In genomic region chr5:141197278-141197677, GRCm38 (mm10) we compare ENCODE assay signal across 14 mouse cellular contexts. TPM values are rescaled to one million over a fixed set of nuclear protein-coding genes. Genes with fewer than 3 reads are reported as not detected.
DNase-seq lines count a peak whose midpoint lies in the region; ATAC-seq lines count a peak whose summit lies in the region.
"Had no signal": no experiment of that assay in that cellular context is flagged by ENCODE, and none has a peak within 500 bp of the region (broad histone marks: within the 10 kb centered on the region; RNA-seq: fewer than 3 reads in every experiment).

No protein-coding gene starts in this region.

- peaks cover 10% of the 10 kb centered on the region for H3K4me1 ChIP-seq in hindbrain, embryonic 14.5 days (replicated peaks; ENCODE audit: control insufficient read depth, insufficient read depth, low read length)
- H3K4me1 ChIP-seq in hindbrain, embryonic 11.5 days (replicated peaks; ENCODE audit: control insufficient read depth, insufficient read depth, low read length), result no peaks in the 10 kb centered on the region
- peaks cover 14% of the 10 kb centered on the region for H3K4me1 ChIP-seq in neural tube, embryonic 12.5 days
- peaks cover 18% of the 10 kb centered on the region for H3K4me1 ChIP-seq in limb, embryonic 13.5 days
- peaks cover 8% of the 10 kb centered on the region for H3K4me1 ChIP-seq in stomach, embryonic 16.5 days (ENCODE audit: control insufficient read depth, insufficient read depth, low read length)
- H3K4me1 ChIP-seq: liver, embryonic 13.5 days had no signal

- H3K27ac ChIP-seq in hindbrain, embryonic 14.5 days, result 0 out of 2 replicates have a peak overlapping the region, but pooled peaks have one; percentile 20
- H3K27ac ChIP-seq in hindbrain, embryonic 11.5 days (ENCODE audit: low read depth, low read length), result no peak overlapping the region
- H3K27ac ChIP-seq in neural tube, embryonic 12.5 days, result no peak overlapping the region
- H3K27ac ChIP-seq in limb, embryonic 13.5 days, result no peak overlapping the region; the same call in 1 of the 2 replicates
- no peak overlapping the region for H3K27ac ChIP-seq in stomach, embryonic 16.5 days (ENCODE audit: low read length)
- H3K27ac ChIP-seq: liver, embryonic 13.5 days had no signal

- DNase-seq in hindbrain, embryonic 14.5 days (ENCODE audit: low spot score), result no peak
- DNase-seq in hindbrain, embryonic 11.5 days (ENCODE audit: low spot score), result no peak
- no peak for DNase-seq in neural tube, embryonic 10.5 days (ENCODE audit: extremely low spot score, low spot score)
- DNase-seq in frontal cortex, postnatal 25 days (ENCODE audit: low spot score in 2 of 2), result no peak
- DNase-seq: cerebellum, adult 9-11 months; heart, adult 18-20 months; kidney, postnatal 14 days; liver, embryonic 13.5 days; lung, postnatal 14 days had no signal

- H3K9ac ChIP-seq in hindbrain, embryonic 14.5 days, result no peak overlapping the region
- H3K9ac ChIP-seq in hindbrain, embryonic 11.5 days (ENCODE audit: low read depth, low read length), result no peak overlapping the region
- no peak overlapping the region for H3K9ac ChIP-seq in neural tube, embryonic 12.5 days
- H3K9ac ChIP-seq in limb, embryonic 13.5 days, result no peak overlapping the region
- H3K9ac ChIP-seq in stomach, embryonic 16.5 days (ENCODE audit: low read length), result no peak overlapping the region
- H3K9ac ChIP-seq: liver, embryonic 13.5 days had no signal

- no peaks in the 10 kb centered on the region for H3K27me3 ChIP-seq in hindbrain, embryonic 14.5 days (ENCODE audit: control insufficient read depth, insufficient read depth, low read length)
- H3K27me3 ChIP-seq in hindbrain, embryonic 11.5 days (ENCODE audit: control insufficient read depth, insufficient read depth, low read length), result no peaks in the 10 kb centered on the region
- H3K27me3 ChIP-seq in neural tube, embryonic 12.5 days (replicated peaks), result no peaks in the 10 kb centered on the region
- H3K27me3 ChIP-seq in limb, embryonic 13.5 days, result no peaks in the 10 kb centered on the region
- no peaks in the 10 kb centered on the region for H3K27me3 ChIP-seq in stomach, embryonic 16.5 days (ENCODE audit: control insufficient read depth, insufficient read depth, low read length)
- H3K27me3 ChIP-seq: liver, embryonic 13.5 days had no signal

- no peak overlapping the region for H3K4me3 ChIP-seq in hindbrain, embryonic 14.5 days (replicated peaks; ENCODE audit: low read length)
- no peak overlapping the region for H3K4me3 ChIP-seq in hindbrain, embryonic 11.5 days (ENCODE audit: low read depth, low read length)
- H3K4me3 ChIP-seq in neural tube, embryonic 12.5 days, result no peak overlapping the region
- H3K4me3 ChIP-seq in limb, embryonic 13.5 days, result no peak overlapping the region
- H3K4me3 ChIP-seq in stomach, embryonic 16.5 days (replicated peaks; ENCODE audit: low read length), result no peak overlapping the region
- H3K4me3 ChIP-seq: liver, embryonic 13.5 days had no signal

- no peak for ATAC-seq in hindbrain, embryonic 14.5 days (ENCODE audit: low FRiP score)
- ATAC-seq in hindbrain, embryonic 11.5 days (ENCODE audit: low FRiP score), result no peak
- no peak for ATAC-seq in neural tube, embryonic 12.5 days (ENCODE audit: low FRiP score, low read depth)
- ATAC-seq in limb, embryonic 13.5 days (ENCODE audit: low FRiP score, low read depth), result peak; percentile 15; the same call in 1 of the 2 replicates
- no peak for ATAC-seq in stomach, embryonic 16.5 days (ENCODE audit: insufficient read depth, low FRiP score)
- ATAC-seq in activated CD4-positive, CD25-positive, alpha-beta regulatory T cell, adult 4 months, result no peak

- 50% methylated on average over 4 of the region's 4 CpGs for WGBS in hindbrain, embryonic 14.5 days
- WGBS in hindbrain, embryonic 11.5 days, result 56% methylated on average over 4 of the region's 4 CpGs
- WGBS in neural tube, embryonic 12.5 days, result 33% methylated on average over 4 of the region's 4 CpGs
- 16% methylated on average over 4 of the region's 4 CpGs for WGBS in limb, embryonic 13.5 days
- WGBS in stomach, embryonic 16.5 days, result 21% methylated on average over 4 of the region's 4 CpGs

- H3K4me2 ChIP-seq in hindbrain, embryonic 14.5 days (replicated peaks), result no peak overlapping the region
- no peak overlapping the region for H3K4me2 ChIP-seq in hindbrain, embryonic 11.5 days (replicated peaks; ENCODE audit: low read depth, low read length)
- H3K4me2 ChIP-seq in neural tube, embryonic 12.5 days (replicated peaks), result peak overlapping the region; percentile 20; the same call in 1 of the 2 replicates
- peak overlapping the region; percentile 41 for H3K4me2 ChIP-seq in limb, embryonic 13.5 days (replicated peaks)
- peak overlapping the region; percentile 12; the same call in 1 of the 2 replicates for H3K4me2 ChIP-seq in stomach, embryonic 16.5 days (ENCODE audit: low read depth, low read length)
- H3K4me2 ChIP-seq: liver, embryonic 13.5 days had no signal

- no peaks in the 10 kb centered on the region for H3K9me3 ChIP-seq in hindbrain, embryonic 14.5 days (ENCODE audit: control insufficient read depth, low read length)
- H3K9me3 ChIP-seq in hindbrain, embryonic 11.5 days (ENCODE audit: control insufficient read depth, low read length), result no peaks in the 10 kb centered on the region
- H3K9me3 ChIP-seq in neural tube, embryonic 12.5 days, result no peaks in the 10 kb centered on the region
- no peaks in the 10 kb centered on the region for H3K9me3 ChIP-seq in limb, embryonic 13.5 days
- H3K9me3 ChIP-seq in stomach, embryonic 16.5 days (replicated peaks; ENCODE audit: control insufficient read depth, low read length), result no peaks in the 10 kb centered on the region
- H3K9me3 ChIP-seq: liver, embryonic 13.5 days had no signal

- H3K36me3 ChIP-seq in hindbrain, embryonic 14.5 days (replicated peaks; ENCODE audit: control insufficient read depth, insufficient read depth), result no peaks in the 10 kb centered on the region
- H3K36me3 ChIP-seq in hindbrain, embryonic 11.5 days (ENCODE audit: control insufficient read depth, insufficient read depth, low read length), result no peaks in the 10 kb centered on the region
- H3K36me3 ChIP-seq in neural tube, embryonic 12.5 days, result no peaks in the 10 kb centered on the region
- no peaks in the 10 kb centered on the region for H3K36me3 ChIP-seq in limb, embryonic 13.5 days
- H3K36me3 ChIP-seq in stomach, embryonic 16.5 days (ENCODE audit: control insufficient read depth, insufficient read depth, low read length), result no peaks in the 10 kb centered on the region
- H3K36me3 ChIP-seq: G1E; liver, embryonic 13.5 days had no signal

RNA-seq across cellular contexts. Expression of gene Sdk1, which starts 44.0 kb away (rescaled TPM):
- polyA plus RNA-seq in hindbrain, embryonic 14.5 days (2014; fragmentation: Nextera tagmentation; extraction: Ambion mirVana), result 2.5 TPM in 2 replicates
- polyA plus RNA-seq in hindbrain, embryonic 11.5 days (2014; fragmentation: Nextera tagmentation; extraction: Ambion mirVana), result 1.1 and 1.5 TPM in 2 replicates
- polyA plus RNA-seq in neural tube, embryonic 12.5 days (2016; fragmentation: Nextera tagmentation; extraction: Ambion mirVana), result 3.8 and 4.7 TPM in 2 replicates
- 2.3 and 2.7 TPM in 2 replicates for polyA plus RNA-seq in limb, embryonic 13.5 days (2015; fragmentation: Nextera tagmentation; extraction: Ambion mirVana)
- 3.2 and 3.4 TPM in 2 replicates for polyA plus RNA-seq in stomach, embryonic 16.5 days (2015; fragmentation: Nextera tagmentation; extraction: Ambion mirVana)
- polyA plus RNA-seq in activated CD4-positive, CD25-positive, alpha-beta regulatory T cell, adult 4 months (2017; shearing (Covaris generic)), result under 1 TPM in 1 of 2 experiments, not detected in 1; 0.19 TPM
- polyA plus RNA-seq: G1E had no signal

Comparison
In these comparisons a context has a peak if more than half of its experiments do, and no peak if none do; other contexts are left out.
1. H3K4me2 ChIP-seq: peak in neural tube, embryonic 12.5 days (single experiment), limb, embryonic 13.5 days (single experiment) and stomach, embryonic 16.5 days (single experiment); none in hindbrain, embryonic 14.5 days (single experiment) and hindbrain, embryonic 11.5 days (single experiment).